Mouse (Mus musculus): ENCODE data around the gene Disc1.

Gene Disc1

DNA sequence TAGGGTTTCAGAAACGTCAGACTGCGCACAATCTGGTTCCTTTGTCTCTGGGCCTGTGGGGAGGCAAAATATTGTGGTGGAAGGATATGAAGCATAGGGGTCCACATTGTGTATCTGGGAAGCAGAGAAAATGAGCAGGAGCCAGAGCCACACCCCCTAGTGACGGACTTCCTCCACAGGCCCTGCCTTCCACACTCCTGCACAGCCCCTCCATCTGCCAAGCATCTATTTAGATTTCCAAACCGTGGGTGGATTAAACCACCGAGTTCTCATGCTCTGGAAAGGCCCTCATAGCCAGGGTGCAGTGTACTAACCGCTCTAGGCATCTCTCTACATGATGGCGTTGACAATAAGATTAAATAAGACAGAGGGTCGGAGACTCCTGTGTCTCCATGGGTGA lies 124.0 kb downstream of the Disc1 start:
- no peak for DNase-seq (ENCODE audit: low read depth)

DNA sequence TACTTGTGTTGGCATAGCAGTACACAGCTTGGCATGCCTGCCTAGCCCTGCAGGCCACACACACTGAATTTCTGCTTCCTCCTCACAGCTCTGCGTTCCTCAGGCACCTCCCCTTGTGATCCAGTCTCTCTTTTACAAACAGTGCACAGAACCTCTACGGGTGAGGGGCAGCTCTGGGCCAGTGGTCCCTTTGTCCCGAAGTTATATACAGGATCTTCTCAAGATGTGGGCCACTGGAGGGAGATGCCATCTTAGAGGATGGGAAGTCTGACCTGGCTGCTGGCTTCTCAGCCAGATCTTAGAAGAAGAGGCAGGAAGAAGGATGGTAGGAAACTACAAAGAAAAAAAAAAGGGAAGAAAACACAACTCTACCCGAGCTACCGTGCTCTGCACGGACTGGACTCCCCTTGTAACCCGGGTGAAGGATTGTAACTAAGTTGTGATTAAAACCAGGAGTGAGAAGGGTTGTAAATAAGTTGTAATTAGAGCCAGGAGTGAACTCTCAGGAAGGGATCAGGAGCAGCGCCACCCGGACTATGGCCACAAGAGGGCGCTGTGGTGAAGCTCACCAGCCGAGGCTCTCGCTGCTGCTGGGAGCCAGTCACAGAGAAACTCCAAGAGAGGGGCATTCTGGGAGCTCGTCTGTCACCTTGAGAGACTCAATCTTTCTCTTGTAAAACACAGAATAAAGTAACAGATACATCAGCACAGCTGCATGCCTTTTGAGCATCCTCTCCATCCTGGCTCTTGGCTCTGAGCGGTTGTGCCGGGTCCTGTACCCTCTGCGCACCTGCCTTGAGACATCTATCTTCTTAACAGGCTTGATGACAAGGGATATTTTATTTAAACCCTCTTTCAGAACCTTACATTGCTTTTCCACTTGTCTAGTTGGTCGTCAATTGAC lies 129.8 kb downstream of the Disc1 start:
- DNase-seq (ENCODE audit: low read depth) = peak; percentile 43

DNA sequence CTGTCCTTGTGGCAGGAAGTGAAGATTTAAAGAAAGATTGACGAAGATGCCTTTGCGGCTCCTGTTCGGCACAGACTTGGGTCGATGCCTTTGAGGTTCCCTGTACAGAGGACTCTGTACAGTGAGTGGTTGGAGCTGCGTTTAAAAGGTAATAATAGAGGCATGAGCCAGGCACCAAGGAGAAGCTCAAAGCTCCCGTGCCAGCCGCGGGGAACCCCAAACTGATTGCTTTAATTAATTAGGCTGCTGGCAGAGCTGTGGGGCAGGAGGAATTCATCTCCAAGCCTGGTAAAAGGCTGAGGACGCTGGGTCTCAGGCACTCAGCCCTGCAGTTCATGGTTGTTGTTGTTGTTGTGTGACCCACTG lies 130.4 kb downstream of the Disc1 start:
- DNase-seq (ENCODE audit: low read depth) = no peak

DNA sequence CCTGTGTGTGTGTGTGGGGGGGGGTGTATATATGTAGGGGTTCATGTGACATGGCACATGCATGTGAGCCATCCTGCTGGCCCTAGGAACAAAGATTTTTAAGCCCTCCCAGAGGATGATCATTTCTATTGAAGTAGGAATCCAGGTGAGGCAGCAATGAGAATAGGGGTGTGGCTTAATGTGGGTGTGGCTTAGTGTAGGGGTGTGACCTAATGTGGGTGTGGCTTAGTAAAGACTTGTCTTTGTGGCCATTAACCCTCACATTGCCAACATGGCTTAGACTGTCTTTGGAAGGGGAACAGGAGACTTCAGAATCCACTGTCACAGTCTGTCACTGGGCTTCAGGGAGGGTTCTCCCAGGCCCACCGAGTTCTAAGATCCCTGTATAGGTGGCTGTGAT lies 130.9 kb downstream of the Disc1 start:
- DNase-seq (ENCODE audit: low read depth) = no peak

DNA sequence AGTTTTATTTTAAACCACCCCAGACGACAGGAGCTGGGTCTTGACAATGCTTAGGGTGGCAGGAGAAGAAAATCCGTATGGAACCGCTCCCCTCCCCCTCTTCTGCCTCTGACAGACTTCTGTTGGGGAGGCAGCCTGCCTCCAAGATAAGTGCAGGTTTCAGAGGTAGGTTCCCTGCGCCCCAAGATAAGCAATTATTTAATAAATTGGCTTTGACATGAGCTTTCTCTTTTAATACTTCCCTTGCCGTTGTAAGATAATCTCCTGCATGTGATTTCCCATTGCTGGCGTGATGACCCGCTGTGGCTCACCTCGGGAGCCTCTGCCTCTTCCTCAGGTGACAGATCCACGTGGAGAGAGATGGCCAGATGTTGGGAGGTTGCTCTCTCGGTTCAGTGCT lies 133.0 kb downstream of the Disc1 start:
- no peak for DNase-seq (ENCODE audit: low read depth)

DNA sequence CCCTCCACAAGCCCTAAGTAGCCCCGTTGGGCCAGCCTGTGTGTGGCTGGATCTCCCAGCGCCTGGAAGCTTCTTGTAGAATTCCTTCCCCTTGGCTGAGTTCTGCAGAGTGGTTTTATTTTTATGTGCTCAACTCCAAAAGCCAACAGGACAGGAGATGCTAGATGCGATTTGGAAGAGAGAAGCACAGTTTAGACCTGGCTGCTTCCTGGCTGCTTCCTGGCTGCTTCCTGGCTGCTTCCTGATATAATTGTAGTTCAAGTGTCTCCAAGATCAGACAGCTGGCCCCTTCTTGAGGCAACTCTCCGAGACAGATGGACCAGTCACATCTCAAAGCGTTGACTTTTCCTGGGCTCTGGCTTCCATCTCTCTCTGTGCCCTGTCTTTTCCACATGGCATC lies 139.7 kb downstream of the Disc1 start:
- no peak for DNase-seq (ENCODE audit: low read depth)

DNA sequence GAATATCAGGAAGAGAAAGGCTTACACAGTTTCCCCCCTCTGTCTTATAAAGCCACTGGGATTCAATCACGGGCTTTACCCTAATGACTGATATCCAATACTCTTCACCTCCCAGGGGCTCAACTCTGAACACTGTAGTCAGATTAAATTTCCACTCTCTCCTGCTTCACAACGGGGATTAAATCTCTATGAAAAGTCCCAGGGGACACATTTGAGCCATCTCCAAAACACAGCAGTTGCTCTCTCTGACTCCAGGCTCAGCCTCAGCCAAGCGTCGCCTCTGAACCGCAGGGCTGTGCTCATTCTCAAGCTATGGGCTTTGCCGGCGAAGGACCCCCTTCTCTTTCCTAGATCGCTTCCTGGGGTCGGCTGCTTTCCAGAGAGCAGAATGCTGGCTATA lies 141.1 kb downstream of the Disc1 start:
- DNase-seq (ENCODE audit: low read depth) = no peak

DNA sequence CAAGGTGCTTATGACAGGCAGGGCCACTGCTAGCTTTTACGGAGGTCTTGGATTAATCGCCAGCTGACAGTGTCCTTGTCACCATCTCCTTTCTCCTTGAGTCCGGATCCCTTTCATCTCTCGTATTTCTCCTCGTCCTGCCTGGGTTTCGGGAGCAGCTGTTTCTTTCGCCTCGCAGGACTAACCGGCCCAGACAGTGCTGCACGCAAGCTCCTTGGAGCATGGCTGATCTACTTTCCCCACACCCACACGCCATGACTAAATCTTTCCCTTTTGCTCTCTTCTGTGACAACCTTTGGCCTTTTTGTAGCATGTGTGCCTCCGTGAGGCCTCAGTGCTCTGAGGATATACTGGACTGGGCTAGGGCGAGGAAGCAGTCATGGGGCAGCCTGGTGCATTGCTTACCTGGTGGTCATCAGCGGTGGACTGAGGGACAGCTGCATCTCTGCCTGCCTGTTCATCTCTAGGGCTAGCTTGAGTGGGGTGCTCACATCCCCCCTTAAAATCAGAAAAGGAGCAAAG lies 142.6 kb downstream of the Disc1 start:
- DNase-seq (ENCODE audit: low read depth) = no peak

DNA sequence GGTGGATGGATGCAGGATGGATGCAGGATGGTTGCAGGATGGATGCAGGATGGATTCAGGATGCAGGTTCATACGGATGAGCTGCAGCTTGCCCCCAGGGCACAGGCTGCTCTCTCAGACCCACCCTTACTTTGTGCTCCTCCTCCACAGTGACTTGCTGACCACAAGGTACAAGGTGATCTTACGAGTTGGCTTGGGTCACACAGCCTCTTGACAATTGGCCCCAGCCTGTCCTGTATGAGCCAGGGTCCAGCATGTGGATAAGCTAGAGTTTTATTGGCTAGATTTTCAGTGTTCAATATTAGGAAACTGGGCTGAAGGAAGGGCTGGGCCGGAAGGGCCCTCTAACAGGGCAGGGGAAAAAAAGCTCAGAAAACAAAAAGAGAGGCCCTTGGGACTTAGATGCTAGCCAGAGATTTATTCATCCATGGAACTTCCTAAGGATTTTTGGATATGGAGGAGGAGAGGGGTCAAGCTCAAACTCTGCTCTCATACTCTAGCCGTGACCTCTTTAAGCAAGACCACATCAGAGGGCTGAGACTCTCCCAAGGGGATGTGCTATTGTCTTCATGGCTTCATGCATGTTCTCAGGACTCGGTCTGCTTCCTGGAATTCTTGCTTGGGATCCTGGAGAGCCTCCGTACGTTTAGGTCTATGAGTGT lies 143.5 kb downstream of the Disc1 start:
- no peak for DNase-seq (ENCODE audit: low read depth)

DNA sequence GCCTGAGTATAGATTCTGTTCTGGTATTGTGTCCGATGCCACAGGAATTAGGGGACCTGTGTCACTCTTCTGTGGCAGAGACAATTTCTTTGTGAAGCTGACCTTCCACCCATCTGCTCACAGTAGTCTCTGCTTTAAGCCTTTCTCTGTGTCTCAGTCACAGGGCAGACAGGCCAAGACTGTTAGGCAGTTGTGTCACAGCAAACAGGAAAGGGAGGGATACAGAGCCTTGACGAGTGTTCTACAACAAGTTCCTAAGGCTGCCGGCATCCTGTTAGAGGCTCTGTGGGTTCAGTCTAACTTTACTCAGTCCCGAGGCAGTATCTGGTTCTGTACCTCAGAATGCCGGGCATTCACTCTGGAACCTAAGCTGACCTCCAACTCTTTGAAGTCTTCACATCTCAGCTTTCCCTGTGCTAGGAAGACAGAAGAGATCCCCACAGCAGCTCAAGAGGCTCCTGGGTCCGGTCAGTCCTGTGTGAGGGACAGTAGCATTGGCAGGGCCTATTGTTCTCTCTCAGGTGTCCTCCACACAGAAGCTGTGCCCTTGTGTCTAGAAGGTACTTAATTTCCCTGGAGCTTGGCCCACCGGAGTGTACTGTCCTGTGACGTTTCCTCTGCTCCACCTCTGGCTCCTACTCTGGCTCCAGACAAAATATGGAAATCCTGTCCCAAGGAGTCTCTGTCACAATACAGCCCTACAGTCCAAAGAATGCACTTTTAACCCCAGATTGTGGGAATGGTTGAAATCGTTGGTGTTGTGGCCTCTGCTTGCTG lies 144.6 kb downstream of the Disc1 start:
- DNase-seq (ENCODE audit: low read depth) = no peak

DNA sequence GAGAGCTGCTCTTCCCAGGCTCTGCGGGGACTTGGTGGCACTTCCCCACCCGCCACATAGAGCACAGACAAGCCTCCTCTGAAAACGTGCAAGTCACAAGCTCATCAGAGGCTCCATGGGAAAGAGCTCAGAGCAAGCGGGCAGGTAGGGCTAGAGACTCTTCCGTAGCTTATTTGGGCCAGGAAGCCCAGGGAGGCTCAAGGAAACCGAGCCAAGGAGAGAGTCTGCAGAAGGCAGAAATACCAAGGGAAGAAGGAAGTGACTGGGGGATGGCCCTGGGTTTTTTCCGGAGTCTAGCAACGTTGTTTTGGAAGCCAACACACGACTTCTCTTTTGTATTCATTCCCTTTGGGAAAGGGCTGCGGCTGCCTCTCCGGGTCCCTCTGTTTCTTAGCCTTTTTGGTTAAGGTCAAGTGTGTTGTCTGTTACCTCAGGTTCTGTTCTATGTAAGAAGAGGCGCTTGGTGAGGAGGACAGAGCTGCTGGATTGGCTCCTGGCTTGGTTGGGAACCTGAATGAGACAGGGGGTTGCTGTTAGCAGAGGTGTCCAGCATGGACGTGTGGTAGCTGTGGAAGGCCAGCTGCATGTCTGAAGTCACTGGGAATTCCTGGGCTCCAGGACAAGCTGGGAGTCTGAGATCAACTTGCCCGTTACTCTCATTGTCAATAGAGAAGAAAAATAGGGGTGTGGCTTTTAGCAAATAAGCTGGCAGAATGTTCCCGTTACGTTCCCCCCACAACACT lies 145.4 kb downstream of the Disc1 start:
- DNase-seq (ENCODE audit: low read depth) = no peak

DNA sequence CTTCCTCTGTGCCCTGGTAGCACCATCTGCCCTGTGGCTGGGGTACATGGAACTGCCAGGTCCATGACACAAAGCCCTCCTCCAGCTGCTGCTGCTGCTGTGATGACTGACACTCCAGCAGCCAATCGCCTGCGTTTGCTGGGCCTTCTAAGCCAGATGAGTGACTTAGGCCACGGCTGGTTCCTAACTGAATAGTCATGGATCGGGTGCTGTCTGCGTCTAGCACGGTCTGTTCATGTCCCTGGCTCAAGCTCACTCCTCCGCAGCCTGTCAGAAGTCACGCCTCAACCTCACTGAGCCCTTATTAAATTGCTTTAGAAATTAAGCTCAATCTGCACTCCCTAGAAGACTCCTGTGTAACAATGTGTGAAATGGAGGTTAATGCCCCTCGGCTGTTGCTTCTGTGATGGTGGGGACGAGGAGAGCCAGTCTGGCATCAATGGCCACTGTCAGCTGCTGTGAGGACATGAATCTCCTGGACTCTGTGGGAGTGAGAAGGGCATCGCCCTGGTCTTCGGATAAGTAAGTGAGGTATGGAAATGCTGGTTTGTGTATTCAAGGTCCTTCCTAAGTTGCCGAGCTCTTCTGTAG lies 146.4 kb downstream of the Disc1 start:
- DNase-seq (ENCODE audit: low read depth) = no peak

DNA sequence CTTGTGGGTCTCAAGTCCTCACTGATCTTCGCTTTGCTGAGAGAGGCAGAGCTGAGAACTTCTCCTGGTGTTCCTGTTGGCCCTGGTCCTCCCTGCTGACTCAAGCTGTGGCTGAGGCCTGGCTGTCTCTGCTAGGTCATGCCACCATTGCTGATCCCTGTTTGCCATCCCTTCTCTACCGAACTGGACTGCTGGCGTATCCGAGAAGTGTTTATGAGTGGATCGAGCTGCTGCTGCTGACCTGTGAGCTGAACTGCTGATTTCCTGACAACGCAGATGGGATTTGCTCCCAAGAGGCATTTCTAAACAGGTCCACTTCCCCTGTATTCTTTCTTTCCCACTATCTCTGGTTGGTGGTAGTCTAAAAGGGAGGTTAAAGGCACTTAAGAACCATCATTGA lies 147.7 kb downstream of the Disc1 start:
- DNase-seq (ENCODE audit: low read depth) = no peak

DNA sequence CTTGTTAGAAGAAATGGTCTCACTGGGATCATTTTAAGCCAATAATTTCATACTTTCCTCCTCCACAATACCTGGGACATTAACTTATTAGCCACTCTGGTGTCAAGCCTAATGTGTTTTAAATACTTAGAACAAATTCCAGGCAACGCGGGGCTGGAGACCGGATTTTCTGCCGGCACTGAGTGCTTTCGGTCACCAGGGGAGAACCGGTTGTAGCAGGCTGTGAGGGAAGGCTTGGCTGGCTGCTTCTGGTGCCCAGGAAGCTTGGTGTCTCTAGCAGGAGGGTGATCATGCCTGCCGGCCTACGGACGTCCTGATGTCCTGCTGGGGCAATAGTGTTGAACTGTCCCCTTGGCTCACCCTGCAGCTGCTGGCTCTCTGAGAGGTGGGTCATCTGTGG lies 149.0 kb downstream of the Disc1 start:
- DNase-seq (ENCODE audit: low read depth) = no peak

DNA sequence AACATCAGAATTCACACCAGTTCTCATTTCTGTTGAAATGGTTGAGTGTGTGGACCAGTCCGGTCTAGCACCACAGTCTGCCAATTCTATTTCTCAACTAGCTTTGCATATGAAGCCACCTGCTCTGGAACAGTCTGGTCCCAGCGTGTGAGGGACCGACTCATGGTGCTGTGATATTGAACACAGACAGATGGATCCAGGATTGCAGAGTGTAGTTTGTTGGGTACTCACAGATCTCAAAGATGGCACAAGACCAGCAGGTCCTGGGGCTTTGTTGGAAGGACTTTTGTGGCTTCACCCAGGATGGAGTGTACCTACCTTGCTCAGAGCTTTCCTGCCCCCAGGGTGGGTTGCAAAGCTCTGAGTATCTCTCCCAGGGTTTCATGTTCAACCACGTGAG lies 151.6 kb downstream of the Disc1 start:
- DNase-seq (ENCODE audit: low read depth) = no peak

DNA sequence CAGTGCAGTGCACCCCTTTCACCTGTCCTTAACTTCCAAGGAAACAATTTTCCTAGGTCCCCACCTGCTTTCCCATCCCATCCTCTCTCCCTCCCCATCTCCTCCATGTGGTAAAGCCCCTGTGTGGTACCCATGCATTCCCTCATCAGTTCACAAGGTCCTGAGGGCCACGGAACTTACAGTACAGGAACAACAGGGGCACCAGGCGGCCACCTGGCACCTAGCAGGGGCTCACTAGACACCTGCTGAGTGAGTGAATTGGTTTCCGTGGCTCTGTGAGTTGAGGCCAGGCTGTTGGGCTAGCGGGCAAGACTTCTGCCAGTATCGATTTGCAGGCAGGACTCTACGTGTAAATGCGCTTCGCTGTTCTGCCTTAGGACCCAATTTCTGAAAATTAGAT lies 152.4 kb downstream of the Disc1 start:
- DNase-seq (ENCODE audit: low read depth) = no peak

DNA sequence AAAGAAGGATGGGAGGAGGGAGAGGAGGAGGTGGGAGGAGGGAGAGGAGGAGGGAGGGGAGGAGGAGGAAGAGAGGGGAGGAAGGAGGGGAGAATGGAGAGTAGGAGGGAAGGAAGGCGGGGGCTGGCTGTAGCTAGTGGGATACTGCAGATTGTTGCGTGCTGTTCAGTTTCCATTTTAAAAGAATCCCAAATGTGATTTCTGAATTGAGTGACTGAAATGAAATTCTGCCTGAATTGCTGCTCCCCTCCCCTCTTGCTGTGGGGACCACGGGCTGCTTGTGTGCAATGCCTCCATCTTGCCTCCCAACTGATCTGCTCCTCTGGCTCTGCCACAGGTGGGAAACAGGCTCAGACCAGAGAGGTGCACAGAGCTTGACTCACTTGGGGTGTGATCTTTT lies 153.0 kb downstream of the Disc1 start:
- DNase-seq (ENCODE audit: low read depth) = no peak

DNA sequence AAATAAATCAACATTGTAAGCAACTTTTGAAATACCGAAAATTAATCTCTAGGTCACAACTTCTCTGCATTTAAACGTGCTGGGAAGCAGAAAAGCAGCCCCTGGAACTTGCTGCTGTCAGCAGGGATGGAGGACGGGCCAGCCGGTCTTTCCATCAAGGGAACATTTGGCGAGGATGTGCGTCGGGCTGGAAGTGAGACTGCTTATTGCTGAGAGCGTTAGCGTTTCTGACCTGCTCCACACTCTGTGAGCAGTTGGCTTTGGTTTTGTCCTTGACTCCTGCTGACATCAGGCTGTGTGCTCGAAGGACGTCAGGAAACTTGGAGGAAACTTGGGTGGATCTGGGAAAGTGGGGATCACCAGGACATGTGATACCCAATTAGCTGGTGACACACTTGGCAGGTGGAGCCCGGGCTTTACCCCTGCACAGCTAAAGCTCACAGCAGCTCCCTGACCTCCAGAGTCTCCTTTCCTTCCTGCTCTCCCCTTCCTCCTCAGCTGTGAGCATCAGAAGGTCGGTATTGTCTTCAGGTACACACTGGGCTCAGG lies 158.7 kb downstream of the Disc1 start:
- no peak for DNase-seq (ENCODE audit: low read depth)

DNA sequence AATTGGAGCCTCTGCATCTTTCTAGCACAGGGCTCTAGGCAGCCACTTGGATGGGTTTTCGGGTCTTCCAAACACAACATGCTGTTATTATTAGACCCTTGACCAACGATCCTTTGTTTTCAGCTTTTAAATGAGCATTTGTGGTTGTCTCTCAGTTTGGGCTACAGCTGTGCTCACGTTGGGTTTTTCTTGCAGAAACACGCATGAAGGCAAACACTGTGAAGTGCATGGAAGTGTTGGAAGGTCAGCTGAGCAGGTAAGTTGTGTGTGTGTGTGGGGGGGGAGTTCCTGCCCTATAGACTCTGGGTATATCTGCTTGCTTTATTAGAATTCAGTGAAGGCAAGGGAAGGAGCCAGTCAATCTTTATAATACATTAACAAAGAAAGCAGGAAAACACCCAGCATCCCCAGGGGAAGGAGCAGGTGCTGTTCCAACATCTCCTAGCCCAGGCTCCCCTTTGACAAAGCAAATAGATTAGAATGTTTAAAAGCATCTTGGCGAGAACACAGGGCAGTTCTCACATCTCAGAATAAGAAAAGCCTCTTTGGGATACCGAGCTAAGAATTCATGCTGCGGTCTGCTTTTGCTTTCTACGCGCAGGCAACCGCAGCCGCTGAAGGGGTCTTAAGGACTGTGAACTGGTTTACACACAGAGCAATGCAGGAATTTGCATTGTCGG lies 164.0 kb downstream of the Disc1 start:
- no peak for DNase-seq (ENCODE audit: low read depth)

DNA sequence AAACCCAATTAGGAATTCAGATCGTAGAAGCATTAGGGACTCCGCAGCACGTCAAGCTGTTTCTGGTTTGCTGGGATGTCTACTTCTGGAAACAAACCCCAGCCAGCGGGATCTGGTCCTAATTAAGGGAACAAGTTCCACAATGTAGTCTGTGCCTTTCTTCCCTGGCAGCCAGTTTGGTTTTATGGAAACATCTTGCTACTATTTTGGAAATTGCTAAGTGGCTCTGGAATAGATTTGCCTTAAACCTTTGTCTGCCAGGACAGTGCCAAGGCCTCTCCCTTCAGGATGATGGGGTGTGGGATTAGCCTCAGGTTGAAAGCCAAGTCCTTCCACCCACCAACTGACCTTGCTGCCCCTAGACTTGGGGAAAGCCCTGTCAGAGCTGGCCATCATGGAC lies 164.7 kb downstream of the Disc1 start:
- no peak for DNase-seq (ENCODE audit: low read depth)

DNA sequence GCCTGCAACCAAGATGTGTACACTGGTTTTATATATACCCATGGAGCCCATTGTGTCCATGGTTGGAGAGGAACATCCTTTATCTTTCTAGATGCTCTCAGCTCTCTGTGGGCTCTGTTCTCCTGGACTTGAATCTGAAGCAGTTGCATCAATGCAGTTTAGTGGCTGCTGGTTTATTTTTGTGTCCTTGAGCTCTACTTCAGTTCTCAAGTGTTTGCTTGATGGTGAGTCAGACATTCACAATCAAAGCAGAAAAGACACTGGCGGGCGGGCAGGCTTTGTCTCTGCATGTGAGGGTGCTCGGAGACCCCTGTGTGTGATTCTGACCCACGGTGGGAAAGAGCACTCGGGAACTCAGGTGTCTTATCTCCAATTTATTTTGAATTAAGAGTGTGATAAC lies 166.6 kb downstream of the Disc1 start:
- DNase-seq (ENCODE audit: low read depth) = no peak

All from 416B (cell line).